Mouse (Mus musculus): ENCODE measurements at regions not wholly inside any gene's neighbourhood (a gene's known extent, or its start where the extent isn't known, plus 50 kb on each side); places are given as distances from the start of the nearest gene placed in this dataset.

DNA sequence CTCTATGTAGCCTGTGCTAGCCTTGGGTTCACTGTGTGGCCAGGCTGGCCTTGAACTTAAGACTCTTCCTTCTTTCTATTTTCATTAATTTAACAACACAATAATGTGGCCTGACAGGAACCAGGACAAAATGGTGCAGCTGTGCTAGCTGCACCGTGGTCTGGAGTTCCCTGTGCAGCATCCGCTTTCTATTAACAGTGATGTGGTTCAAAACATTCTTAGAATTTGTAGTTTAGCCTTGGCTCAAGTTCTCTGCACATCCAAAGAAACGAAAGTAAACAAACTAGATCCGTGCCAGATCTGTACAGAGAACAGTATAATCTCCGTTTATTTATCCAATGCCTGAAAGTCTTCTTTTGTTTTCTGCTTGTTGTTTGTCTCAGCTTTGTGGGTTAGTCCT is 88.5 kb downstream of the Irx1 start:
- no peaks in the 10 kb centered on the region for H3K9me3 ChIP-seq
- H3K27me3 ChIP-seq, result no peaks in the 10 kb centered on the region
- no peaks in the 10 kb centered on the region for H3K36me3 ChIP-seq
- no peak overlapping the region for H3K9ac ChIP-seq
- no peak overlapping the region for H3K4me3 ChIP-seq
- H3K4me2 ChIP-seq, result no peak overlapping the region
- no peaks in the 10 kb centered on the region for H3K4me1 ChIP-seq
- no peak for ATAC-seq (ENCODE audit: insufficient number of reproducible peaks, low FRiP score, low TSS enrichment, low read depth)
- 62% methylated on average over 5 of the region's 5 CpGs for WGBS
- no peak overlapping the region for H3K27ac ChIP-seq

GRCm38 (mm10) chr13:71868763-71869162 is 94.8 kb downstream of the Irx1 start:
- no peaks in the 10 kb centered on the region for H3K27me3 ChIP-seq
- ATAC-seq (ENCODE audit: insufficient number of reproducible peaks, low FRiP score, low TSS enrichment, low read depth), result no peak
- no peak overlapping the region for H3K9ac ChIP-seq
- no peak overlapping the region for H3K27ac ChIP-seq
- no peaks in the 10 kb centered on the region for H3K36me3 ChIP-seq
- no peak overlapping the region for H3K4me3 ChIP-seq
- 70% methylated on average over 6 of the region's 6 CpGs for WGBS
- H3K4me2 ChIP-seq, result no peak overlapping the region
- no peaks in the 10 kb centered on the region for H3K4me1 ChIP-seq
- no peaks in the 10 kb centered on the region for H3K9me3 ChIP-seq

GRCm38 (mm10) chr13:71853426-71854025 is 110.0 kb downstream of the Irx1 start:
- ATAC-seq (ENCODE audit: insufficient number of reproducible peaks, low FRiP score, low TSS enrichment, low read depth), result no peak
- Histone ChIP-seq H3K9me3 (no peaks in the 10 kb centered on the region), H3K27me3 (no peaks in the 10 kb centered on the region), H3K9ac (no peak overlapping the region), H3K36me3 (no peaks in the 10 kb centered on the region), H3K4me1 (no peaks in the 10 kb centered on the region), H3K27ac (no peak overlapping the region), H3K4me3 (no peak overlapping the region), H3K4me2 (no peak overlapping the region)
- 76% methylated on average over 7 of the region's 7 CpGs for WGBS

DNA sequence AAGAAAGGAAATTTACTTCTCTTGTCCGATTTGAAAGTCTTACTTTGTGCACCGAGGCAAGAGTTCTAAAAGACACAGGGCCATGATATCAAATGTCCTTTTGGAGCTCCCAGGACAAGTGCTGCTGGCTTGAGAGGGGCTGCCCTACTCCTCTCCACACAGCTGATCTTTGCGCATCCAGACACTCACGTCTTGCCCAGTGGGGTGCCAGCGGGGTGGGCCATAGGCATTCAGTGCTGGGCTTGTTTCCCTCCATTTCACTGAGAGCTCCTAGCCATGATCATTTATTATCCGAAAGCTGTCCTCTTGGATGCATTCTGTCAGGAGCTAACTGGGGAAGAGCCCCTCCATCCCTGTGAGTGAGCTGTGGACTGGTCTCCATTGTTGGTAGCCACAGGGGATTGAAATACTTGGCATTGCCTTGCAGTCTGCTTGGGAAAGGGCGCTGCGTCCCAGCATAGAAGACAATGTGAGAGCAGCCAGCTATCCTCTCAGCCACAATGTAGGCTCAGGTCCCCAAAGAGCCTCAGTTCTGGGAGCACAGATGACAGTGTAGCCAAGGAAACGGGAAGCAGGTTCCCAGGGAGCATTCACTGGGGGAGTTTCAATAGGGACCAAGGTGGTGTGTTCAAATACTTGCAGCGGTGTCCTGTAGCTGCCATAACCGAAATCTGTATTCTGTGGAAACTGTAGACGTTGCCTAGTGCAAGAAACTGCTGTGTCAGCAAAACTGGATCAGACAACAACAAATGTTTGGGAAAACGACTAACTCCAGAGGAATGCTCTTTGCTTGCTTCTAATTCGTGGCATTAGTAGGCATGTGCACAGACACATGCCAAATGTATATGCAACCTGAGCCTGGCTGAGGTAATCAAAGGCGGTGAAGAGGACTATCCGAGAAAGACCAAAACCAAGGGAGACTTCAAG is 159.2 kb downstream of the Irx1 start:
- no peak overlapping the region for H3K4me3 ChIP-seq
- no peak overlapping the region for H3K27ac ChIP-seq
- H3K4me1 ChIP-seq, result no peaks in the 10 kb centered on the region
- no peak; the same call in 1 of the 2 replicates for ATAC-seq (ENCODE audit: insufficient number of reproducible peaks, low FRiP score, low TSS enrichment, low read depth)
- WGBS, result 72% methylated on average over 16 of the region's 16 CpGs
- peaks cover 8% of the 10 kb centered on the region; the same call in 1 of the 2 replicates for H3K27me3 ChIP-seq
- no peak overlapping the region for H3K4me2 ChIP-seq
- H3K36me3 ChIP-seq, result no peaks in the 10 kb centered on the region
- H3K9ac ChIP-seq, result no peak overlapping the region
- H3K9me3 ChIP-seq, result no peaks in the 10 kb centered on the region

DNA sequence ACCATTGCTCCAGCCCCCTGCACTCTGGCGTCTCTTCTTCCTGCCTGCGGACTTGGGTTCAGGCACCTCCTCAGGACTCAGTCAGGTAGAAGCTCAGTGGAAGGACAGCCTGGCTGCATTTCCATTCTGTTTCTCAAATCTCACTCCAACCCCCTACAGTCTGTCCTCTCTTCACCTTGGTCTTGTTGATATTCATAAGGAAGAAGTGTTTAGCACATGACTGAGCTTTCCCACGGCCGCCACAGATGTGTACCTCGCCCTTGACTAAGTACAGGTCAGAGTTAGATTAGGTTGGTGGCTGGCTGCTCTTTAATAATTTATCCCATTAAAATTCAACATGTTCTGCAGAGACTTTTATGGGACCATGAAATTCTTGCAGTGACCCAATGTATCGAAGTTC is 165.2 kb downstream of the Irx1 start:
- H3K27me3 ChIP-seq, result no peaks in the 10 kb centered on the region
- no peak overlapping the region for H3K4me3 ChIP-seq
- no peak overlapping the region for H3K9ac ChIP-seq
- H3K4me1 ChIP-seq, result no peaks in the 10 kb centered on the region
- no peaks in the 10 kb centered on the region for H3K36me3 ChIP-seq
- no peaks in the 10 kb centered on the region for H3K9me3 ChIP-seq
- no peak overlapping the region for H3K4me2 ChIP-seq
- no peak overlapping the region for H3K27ac ChIP-seq
- ATAC-seq (ENCODE audit: insufficient number of reproducible peaks, low FRiP score, low TSS enrichment, low read depth), result no peak
- 75% methylated on average over 6 of the region's 6 CpGs for WGBS

DNA sequence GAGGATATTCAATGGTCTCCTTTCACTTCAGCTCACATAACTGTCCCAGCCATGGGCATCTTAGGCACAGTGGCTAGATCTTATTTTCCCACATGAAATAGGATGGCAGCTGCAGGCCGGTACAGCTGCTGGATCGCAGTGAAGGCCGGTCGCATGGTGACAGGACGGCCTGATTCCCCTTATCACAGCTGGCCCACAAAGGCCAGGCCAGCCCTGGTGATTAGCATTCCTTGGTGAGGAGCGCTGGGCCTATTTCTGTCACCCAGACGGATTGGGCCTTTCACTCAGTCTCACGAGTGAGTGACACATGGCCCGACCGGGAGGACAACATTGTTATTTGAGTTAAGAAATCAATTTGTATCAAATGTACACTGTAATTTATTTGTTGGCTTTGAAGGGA is 178.8 kb downstream of the Irx1 start:
- no peaks in the 10 kb centered on the region for H3K36me3 ChIP-seq
- H3K27ac ChIP-seq, result no peak overlapping the region
- 0 out of 2 replicates have a peak, but pooled peaks cover 4% of the 10 kb centered on the region for H3K27me3 ChIP-seq
- no peak for ATAC-seq (ENCODE audit: insufficient number of reproducible peaks, low FRiP score, low TSS enrichment, low read depth)
- 46% methylated on average over 10 of the region's 10 CpGs for WGBS
- H3K4me3 ChIP-seq, result no peak overlapping the region
- H3K9ac ChIP-seq, result no peak overlapping the region
- no peak overlapping the region for H3K4me2 ChIP-seq
- H3K4me1 ChIP-seq, result no peaks in the 10 kb centered on the region
- H3K9me3 ChIP-seq, result no peaks in the 10 kb centered on the region

- Histone ChIP-seq H3K4me2 (no peak overlapping the region), H3K9ac (no peak overlapping the region), H3K27me3 (no peaks in the 10 kb centered on the region), H3K9me3 (no peaks in the 10 kb centered on the region), H3K4me3 (no peak overlapping the region), H3K27ac (no peak overlapping the region), H3K4me1 (peaks cover 6% of the 10 kb centered on the region; the same call in 1 of the 2 replicates), H3K36me3 (no peaks in the 10 kb centered on the region)
- ATAC-seq (ENCODE audit: insufficient number of reproducible peaks, low FRiP score, low TSS enrichment, low read depth), result no peak
- 58% methylated on average over 11 of the region's 11 CpGs for WGBS
Observed at GRCm38 (mm10) chr13:71747003-71747965, 216.2 kb downstream of the Irx1 start.

DNA sequence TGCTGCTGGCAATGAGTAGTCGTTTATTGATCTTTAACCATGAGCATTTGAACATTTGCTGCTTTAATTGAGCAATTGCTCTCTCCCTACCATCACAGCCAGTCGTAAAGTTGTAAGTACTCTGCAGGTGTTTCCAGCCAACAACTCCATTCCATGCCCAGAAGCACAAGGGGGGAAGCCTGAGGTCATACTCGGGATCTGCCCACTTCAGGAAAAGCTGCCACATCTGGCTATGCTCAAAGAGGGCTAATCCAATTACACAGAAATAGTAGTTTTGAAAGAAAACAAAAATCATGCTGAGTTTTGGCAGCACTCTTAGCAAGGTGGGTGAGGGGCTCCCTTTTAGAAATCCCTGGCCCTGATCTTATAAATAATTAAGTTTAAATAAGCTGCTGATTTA is 217.0 kb downstream of the Irx1 start:
- no peak overlapping the region for H3K4me3 ChIP-seq
- H3K4me1 ChIP-seq, result peaks cover 6% of the 10 kb centered on the region; the same call in 1 of the 2 replicates
- 11% methylated on average over 3 of the region's 3 CpGs for WGBS
- no peak overlapping the region for H3K27ac ChIP-seq
- H3K4me2 ChIP-seq, result no peak overlapping the region
- no peaks in the 10 kb centered on the region for H3K9me3 ChIP-seq
- no peak for ATAC-seq (ENCODE audit: insufficient number of reproducible peaks, low FRiP score, low TSS enrichment, low read depth)
- H3K9ac ChIP-seq, result no peak overlapping the region
- no peaks in the 10 kb centered on the region for H3K36me3 ChIP-seq
- no peaks in the 10 kb centered on the region for H3K27me3 ChIP-seq

GRCm38 (mm10) chr13:71736821-71737345 is 226.6 kb downstream of the Irx1 start:
- no peak overlapping the region for H3K9ac ChIP-seq

GRCm38 (mm10) chr13:71734261-71734660 is 229.3 kb downstream of the Irx1 start:
- Histone ChIP-seq H3K9ac (no peak overlapping the region), H3K9me3 (no peaks in the 10 kb centered on the region), H3K4me3 (no peak overlapping the region), H3K4me2 (no peak overlapping the region), H3K27me3 (0 out of 2 replicates have a peak, but pooled peaks cover 4% of the 10 kb centered on the region), H3K4me1 (peaks cover 19% of the 10 kb centered on the region; the same call in 1 of the 2 replicates), H3K27ac (no peak overlapping the region), H3K36me3 (no peaks in the 10 kb centered on the region)
- WGBS, result 18% methylated on average over 12 of the region's 12 CpGs
- peak; percentile 78 for ATAC-seq (ENCODE audit: insufficient number of reproducible peaks, low FRiP score, low TSS enrichment, low read depth)

More at GRCm38 (mm10) chr13:71736821-71737345, 226.6 kb downstream of the Irx1 start:
- no peak for ATAC-seq (ENCODE audit: insufficient number of reproducible peaks, low FRiP score, low TSS enrichment, low read depth)
- H3K27ac ChIP-seq, result no peak overlapping the region
- no peak overlapping the region for H3K4me2 ChIP-seq
- no peaks in the 10 kb centered on the region for H3K36me3 ChIP-seq
- H3K9me3 ChIP-seq, result no peaks in the 10 kb centered on the region
- H3K4me1 ChIP-seq, result peaks cover 19% of the 10 kb centered on the region; the same call in 1 of the 2 replicates
- H3K4me3 ChIP-seq, result no peak overlapping the region
- 0 out of 2 replicates have a peak, but pooled peaks cover 9% of the 10 kb centered on the region for H3K27me3 ChIP-seq
- 41% methylated on average over 8 of the region's 8 CpGs for WGBS

DNA sequence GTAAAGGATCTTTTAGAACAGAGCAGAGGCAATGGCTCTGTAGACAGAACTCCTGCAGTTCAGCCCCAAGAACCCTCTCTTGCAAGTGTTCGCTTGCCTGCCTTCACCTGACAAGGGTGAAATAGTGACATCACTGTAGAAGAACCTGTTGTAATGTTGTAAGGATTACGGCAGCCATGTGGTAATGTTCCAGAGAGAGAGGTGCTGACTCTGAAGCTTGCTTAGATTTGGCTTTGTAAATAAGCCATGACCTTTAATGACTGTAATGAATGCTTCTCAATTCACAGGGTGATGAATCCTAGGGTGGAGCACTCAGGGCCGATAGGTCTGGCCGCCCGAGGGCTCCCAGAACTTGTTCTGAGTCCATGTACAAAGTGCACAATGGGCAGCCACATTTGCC is 230.2 kb downstream of the Irx1 start:
- Histone ChIP-seq H3K27me3 (0 out of 2 replicates have a peak, but pooled peaks cover 4% of the 10 kb centered on the region), H3K4me2 (no peak overlapping the region), H3K4me3 (no peak overlapping the region), H3K9me3 (no peaks in the 10 kb centered on the region), H3K9ac (no peak overlapping the region), H3K4me1 (peaks cover 19% of the 10 kb centered on the region; the same call in 1 of the 2 replicates), H3K27ac (no peak overlapping the region), H3K36me3 (no peaks in the 10 kb centered on the region)
- ATAC-seq (ENCODE audit: insufficient number of reproducible peaks, low FRiP score, low TSS enrichment, low read depth), result no peak
- WGBS, result 72% methylated on average over 5 of the region's 5 CpGs

Measured in limb, embryonic 15.5 days (tissue).